Comparison of ENCODE assay signal across 37 mouse cellular contexts in the genomic region with DNA sequence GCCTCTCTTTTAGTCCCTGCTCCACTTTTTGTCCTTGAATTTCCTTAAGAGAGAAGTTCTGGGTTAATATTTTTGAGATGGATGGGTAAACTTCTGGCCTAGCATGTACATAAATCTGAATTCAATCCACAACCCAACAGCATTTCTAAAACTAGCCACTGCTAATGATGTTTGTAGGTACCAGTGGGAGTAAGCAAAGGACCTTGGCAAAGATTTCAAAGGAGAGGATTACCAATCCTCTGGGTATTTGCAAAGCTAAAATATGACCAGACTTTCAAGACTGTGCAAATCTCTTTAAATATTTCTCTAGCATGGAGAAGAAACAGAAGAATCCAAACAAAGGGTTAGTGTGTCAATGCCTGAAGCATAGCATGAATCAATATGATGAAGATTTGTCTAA. TPM values are rescaled to one million over a fixed set of nuclear protein-coding genes. Genes with fewer than 3 reads are reported as not detected.
"Had no signal": no experiment of that assay in that cellular context is flagged by ENCODE, and none has a peak within 500 bp of the region (broad histone marks: within the 10 kb centered on the region; RNA-seq: fewer than 3 reads in every experiment).

Gene Olfr1262 (plus strand): TSS at position 301 of the 400 bp plus-strand sequence.

- DNase-seq: left cerebral cortex, postnatal 4 days; liver; liver, embryonic 13.5 days; liver, postnatal 0 days; lung, adult 18-20 months; lung, adult 2 months; lung, embryonic 14.5 days; lung, postnatal 10 days; lung, postnatal 14 days; lung, postnatal 36 days; lung, postnatal 4 days; midbrain, embryonic 14.5 days had no signal

RNA-seq across cellular contexts. Expression of gene Olfr1262, which starts in this region (rescaled TPM):
- polyA plus RNA-seq: limb, embryonic 10.5 days; limb, embryonic 11.5 days; limb, embryonic 12.5 days; limb, embryonic 13.5 days; limb, embryonic 14.5 days; limb, embryonic 15.5 days; liver, adult 2 months; liver, embryonic 11.5 days; liver, embryonic 12.5 days; liver, embryonic 13.5 days; liver, embryonic 14.5 days; liver, embryonic 15.5 days; liver, embryonic 16.5 days; liver, postnatal 0 days; lung, adult 2 months; lung, embryonic 14.5 days; lung, embryonic 15.5 days; lung, embryonic 16.5 days; lung, postnatal 0 days; macrophage; midbrain, embryonic 10.5 days; midbrain, embryonic 11.5 days; midbrain, embryonic 12.5 days; midbrain, embryonic 13.5 days; midbrain, embryonic 14.5 days; midbrain, embryonic 15.5 days; midbrain, embryonic 16.5 days; midbrain, postnatal 0 days; myocyte; neural tube, embryonic 11.5 days had no signal
